Mouse (Mus musculus) spleen, adult 2 months (tissue): Measurements from ENCODE around the gene 1190005I06Rik. TPM values are rescaled to one million over a fixed set of nuclear protein-coding genes. Genes with fewer than 3 reads are reported as not detected.

ENCODE experiments used
- DNase-seq, 2 experiments: peaks; one replicate each; pipeline versions ENCODE4 v3.0.0 to v3.0.0-alpha.2; 2012 to 2021; ENCODE audit warnings: low spot score in 2 of 2, low read depth in 1 of 2
- H3K27ac ChIP-seq: fragments of 200-500 bp; 2 replicates; pipeline ENCODE4 v1.5.1; 2012; ENCODE audit warnings: low read length, inconsistent platforms; ENCODE audit not compliant: insufficient read depth
- H3K27me3 ChIP-seq: fragments of 200-500 bp; 2 replicates; pipeline ENCODE4 v1.6.1; 2012; ENCODE audit warnings: mild to moderate bottlenecking, moderate library complexity, low read length, inconsistent platforms; ENCODE audit not compliant: control insufficient read depth, insufficient read depth
- H3K36me3 ChIP-seq: fragments of 200-500 bp; 2 replicates; pipeline ENCODE4 v1.6.1; 2012; ENCODE audit warnings: mild to moderate bottlenecking, low read length, inconsistent platforms; ENCODE audit not compliant: control insufficient read depth, insufficient read depth
- H3K4me1 ChIP-seq: fragments of 200-500 bp; 2 replicates; pipeline ENCODE4 v1.6.1; 2011; ENCODE audit warnings: inconsistent platforms; ENCODE audit not compliant: control insufficient read depth, insufficient read depth, insufficient read length
- H3K4me3 ChIP-seq: fragments of 200-500 bp; 2 replicates; pipeline ENCODE4 v1.5.1; 2011; ENCODE audit warnings: mild to moderate bottlenecking, inconsistent platforms; ENCODE audit not compliant: insufficient read depth, insufficient read length; ENCODE audit errors: extremely low read depth
- CTCF ChIP-seq: fragments of 200-500 bp; IDR thresholded peaks from 2 replicates; pipeline ENCODE4 v1.5.1; 2011; ENCODE audit warnings: mild to moderate bottlenecking, inconsistent platforms; ENCODE audit not compliant: insufficient read depth, insufficient read length, insufficient replicate concordance; ENCODE audit errors: extremely low read depth
- POLR2A ChIP-seq: fragments of 200-500 bp; IDR thresholded peaks from 2 replicates; pipeline ENCODE4 v1.6.1; 2011; ENCODE audit warnings: low read depth, low read length, inconsistent platforms
- WGBS: fragments of 180-500 bp; shearing (Covaris S2); methylation state at CpG from one replicate; pipeline ENCODE4 v1.1.7; 2018; 5-methylcytosine and 5-hydroxymethylcytosine counted together
- polyA plus RNA-seq: library from polyadenylated mRNA; depleted of rRNA; stranded (reverse); fragments of >200 nt; gene quantifications from 2 replicates; pipeline ENCODE4 v1.2.3, GENCODE M21; 2012

1190005I06Rik gene
- polyA plus RNA-seq, 1 experiment: 0.42 TPM

GRCm38 (mm10) chr8:120631441-120632375 lies 15.7 kb downstream of the 1190005I06Rik start:
- no peak for DNase-seq
- Histone ChIP-seq H3K36me3 (no peaks in the 10 kb centered on the region), H3K4me3 (no peak overlapping the region), H3K27ac (no peak overlapping the region), H3K27me3 (peaks cover 2% of the 10 kb centered on the region; the same call in 1 of the 2 replicates), H3K4me1 (peaks cover 3% of the 10 kb centered on the region; the same call in 1 of the 2 replicates)
- 89% methylated on average over 21 of the region's 21 CpGs for WGBS
- TF ChIP-seq POLR2A (no peak), CTCF (no peak)

DNA sequence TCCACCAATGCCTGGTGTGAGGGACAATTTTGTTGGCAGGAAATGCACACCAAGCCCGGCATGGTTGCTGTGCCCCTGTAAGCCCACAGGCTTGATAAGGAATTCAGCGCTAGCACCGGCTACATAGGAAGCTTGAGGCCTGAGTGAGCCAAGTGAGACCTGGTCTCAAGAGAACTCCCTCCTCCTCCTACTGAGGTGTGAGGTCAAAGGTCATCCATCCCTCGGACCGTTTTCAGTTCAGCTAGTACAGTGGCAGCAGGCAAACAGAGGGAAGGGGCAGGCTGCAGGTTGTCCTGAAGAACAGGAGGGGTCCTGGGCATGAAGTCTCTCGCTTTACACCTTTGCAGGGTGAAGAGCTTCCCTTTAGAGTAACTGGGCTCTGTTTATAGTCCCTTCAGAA lies 16.6 kb downstream of the 1190005I06Rik start:
- TF ChIP-seq CTCF: no peak
- no peak for TF ChIP-seq POLR2A
- no peak overlapping the region for H3K27ac ChIP-seq
- H3K4me3 ChIP-seq: no peak overlapping the region
- peaks cover 3% of the 10 kb centered on the region; the same call in 1 of the 2 replicates for H3K4me1 ChIP-seq
- DNase-seq: no peak
- WGBS: 80% methylated on average over 6 of the region's 6 CpGs
- no peaks in the 10 kb centered on the region for H3K36me3 ChIP-seq
- peaks cover 2% of the 10 kb centered on the region; the same call in 1 of the 2 replicates for H3K27me3 ChIP-seq

DNA sequence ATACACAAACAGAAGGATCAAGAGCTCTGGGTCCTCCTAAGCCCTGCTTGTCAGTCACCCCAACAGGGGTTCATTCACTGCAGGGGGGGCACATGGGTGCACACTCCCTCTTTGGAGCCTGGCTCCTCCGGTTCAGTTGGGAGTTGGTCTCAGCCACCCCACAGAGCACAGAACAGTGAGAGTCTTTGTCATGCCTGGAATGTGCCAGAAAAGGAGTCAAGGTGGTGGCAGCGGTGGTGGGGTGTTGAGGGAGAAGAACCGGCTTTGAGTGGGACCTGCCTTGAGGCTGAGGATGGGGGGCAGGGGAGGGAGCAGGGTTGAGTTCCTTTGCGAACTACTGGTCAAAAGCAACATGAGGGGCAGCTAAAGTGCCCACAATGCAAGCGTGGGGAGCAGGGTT lies 17.4 kb downstream of the 1190005I06Rik start:
- no peaks in the 10 kb centered on the region for H3K36me3 ChIP-seq
- TF ChIP-seq CTCF (no peak), POLR2A (no peak)
- H3K4me1 ChIP-seq: peaks cover 3% of the 10 kb centered on the region; the same call in 1 of the 2 replicates
- WGBS: 81% methylated on average over 5 of the region's 5 CpGs
- no peak overlapping the region for H3K27ac ChIP-seq
- H3K27me3 ChIP-seq: peaks cover 2% of the 10 kb centered on the region; the same call in 1 of the 2 replicates
- H3K4me3 ChIP-seq: no peak overlapping the region
- no peak for DNase-seq

GRCm38 (mm10) chr8:120627298-120627697 lies 20.1 kb downstream of the 1190005I06Rik start:
- no peak for TF ChIP-seq POLR2A
- no peak for TF ChIP-seq CTCF
- Histone ChIP-seq H3K4me1 (no peaks in the 10 kb centered on the region), H3K36me3 (no peaks in the 10 kb centered on the region), H3K27me3 (no peaks in the 10 kb centered on the region), H3K27ac (no peak overlapping the region), H3K4me3 (no peak overlapping the region)
- DNase-seq: no peak
- WGBS: 92% methylated on average over 5 of the region's 5 CpGs

DNA sequence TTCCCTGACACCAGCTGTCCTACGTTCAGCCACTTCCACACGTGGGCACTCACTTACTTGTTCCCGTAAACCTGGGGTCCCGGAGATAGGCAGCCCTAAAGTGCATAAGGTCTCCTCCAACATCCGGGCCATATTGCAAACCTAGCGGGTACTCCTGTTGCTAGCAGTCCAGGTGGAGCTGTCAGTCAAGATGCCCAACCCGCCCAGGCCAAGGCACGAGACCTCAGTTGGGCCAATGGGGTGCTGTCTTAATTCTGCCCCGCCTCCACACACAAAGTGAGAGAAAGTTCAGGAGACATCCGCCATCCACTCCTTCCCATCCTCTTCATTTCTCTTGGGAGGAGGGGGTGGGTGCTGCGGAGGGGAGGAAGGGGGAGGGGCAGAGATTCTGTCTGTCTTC lies 21.0 kb downstream of the 1190005I06Rik start:
- DNase-seq: no peak
- Histone ChIP-seq H3K4me3 (no peak overlapping the region), H3K36me3 (no peaks in the 10 kb centered on the region), H3K27me3 (no peaks in the 10 kb centered on the region), H3K4me1 (no peaks in the 10 kb centered on the region), H3K27ac (no peak overlapping the region)
- no peak for TF ChIP-seq CTCF
- TF ChIP-seq POLR2A: no peak
- WGBS: 89% methylated on average over 11 of the region's 11 CpGs

GRCm38 (mm10) chr8:120623608-120624007 lies 23.8 kb downstream of the 1190005I06Rik start:
- no peak for DNase-seq
- WGBS: 72% methylated on average over 2 of the region's 2 CpGs
- Histone ChIP-seq H3K27me3 (no peaks in the 10 kb centered on the region), H3K36me3 (no peaks in the 10 kb centered on the region), H3K4me3 (no peak overlapping the region), H3K4me1 (no peaks in the 10 kb centered on the region), H3K27ac (no peak overlapping the region)
- TF ChIP-seq CTCF (no peak), POLR2A (no peak)

- no peak for DNase-seq
- TF ChIP-seq CTCF (no peak), POLR2A (no peak)
- Histone ChIP-seq H3K4me3 (no peak overlapping the region), H3K27me3 (no peaks in the 10 kb centered on the region), H3K4me1 (no peaks in the 10 kb centered on the region), H3K27ac (no peak overlapping the region), H3K36me3 (no peaks in the 10 kb centered on the region)
- 90% methylated on average over 14 of the region's 14 CpGs for WGBS
Observed at GRCm38 (mm10) chr8:120622161-120622560, 25.3 kb downstream of the 1190005I06Rik start.
